Mouse (Mus musculus): Measurements from ENCODE around the gene Eid1.

- TF ChIP-seq POLR2A (IDR thresholded peaks at IDR 0.05; ENCODE audit: insufficient read length, low read depth) = no peak
- TF ChIP-seq USF1 (IDR thresholded peaks at IDR 0.05; ENCODE audit: low read depth) = no peak
- TF ChIP-seq REST (IDR thresholded peaks at IDR 0.05; ENCODE audit: insufficient read depth, insufficient read length) = no peak
- no peak for TF ChIP-seq MYOD1 (IDR thresholded peaks at IDR 0.05; ENCODE audit: control insufficient read depth in 1 of 3, insufficient read length in 2 of 3, low read depth in 2 of 3)
These were observed 33.6 kb downstream of the Eid1 start for GRCm38 (mm10) chr2:125706510-125706921.

Measured in myocyte (in vitro differentiated cells).